Mouse (Mus musculus) lung, postnatal 0 days (tissue): Measurements from ENCODE around the gene Rnf157. TPM values are rescaled to one million over a fixed set of nuclear protein-coding genes. Genes with fewer than 3 reads are reported as not detected.
A peak's percentile ranks its signal among the peaks of the same experiment; 100 is the strongest.

ENCODE experiments used
- ATAC-seq: fragments of 200-750 bp; cut with Nextera tagmentation; 2 replicates; pipeline ENCODE4 v1.8.0; 2017; ENCODE audit warnings: moderate library complexity
- DNase-seq: peaks from one replicate; pipeline ENCODE4 v3.0.0-alpha.2; 2016; ENCODE audit warnings: low spot score
- H3K27ac ChIP-seq: fragments of 300-500 bp; sonication (generic); 2 replicates; pipeline ENCODE4 v1.5.1; 2014; ENCODE audit warnings: antibody characterized with exemption, mild to moderate bottlenecking, low read length, mixed read lengths
- H3K27me3 ChIP-seq: fragments of 300-500 bp; sonication (generic); replicated peaks from 2 replicates; pipeline ENCODE4 v1.6.1; 2014; ENCODE audit warnings: low read length, mixed read lengths; ENCODE audit not compliant: insufficient read depth
- H3K36me3 ChIP-seq: fragments of 300-500 bp; sonication (generic); 2 replicates; pipeline ENCODE4 v1.6.1; 2014; ENCODE audit warnings: low read length, mixed read lengths; ENCODE audit not compliant: insufficient read depth
- H3K4me1 ChIP-seq: fragments of 300-500 bp; sonication (generic); 2 replicates; pipeline ENCODE4 v1.6.1; 2014; ENCODE audit warnings: antibody characterized with exemption, low read depth, low read length, mixed read lengths; ENCODE audit not compliant: insufficient read depth
- H3K4me2 ChIP-seq: fragments of 300-500 bp; sonication (generic); replicated peaks from 2 replicates; pipeline ENCODE4 v1.6.1; 2014; ENCODE audit warnings: low read depth, mild to moderate bottlenecking, low read length, moderate library complexity, mixed read lengths
- H3K4me3 ChIP-seq: fragments of 300-500 bp; sonication (generic); 2 replicates; pipeline ENCODE4 v1.5.1; 2014; ENCODE audit warnings: low read depth, low read length
- H3K9ac ChIP-seq: fragments of 300-500 bp; sonication (generic); replicated peaks from 2 replicates; pipeline ENCODE4 v1.6.1; 2014; ENCODE audit warnings: low read depth, mild to moderate bottlenecking
- H3K9me3 ChIP-seq: fragments of 300-500 bp; sonication (generic); 2 replicates; pipeline ENCODE4 v1.6.1; 2016; ENCODE audit warnings: low read length, mixed read lengths
- CTCF ChIP-seq: IDR thresholded peaks from 2 replicates; pipeline ENCODE4 v1.5.1; 2016; ENCODE audit warnings: antibody characterized with exemption, mild to moderate bottlenecking
- EP300 ChIP-seq: IDR thresholded peaks from 2 replicates; pipeline ENCODE4 v1.6.1; 2016; ENCODE audit warnings: antibody characterized with exemption, mild to moderate bottlenecking, control low read depth
- WGBS: fragments of 180-500 bp; shearing (Covaris S2); extraction: QIAGEN DNeasy Blood & Tissue Kit; methylation state at CpG from one replicate; pipeline ENCODE4 v1.1.7; 2014; 5-methylcytosine and 5-hydroxymethylcytosine counted together
- polyA plus RNA-seq: library from polyadenylated mRNA; unstranded; fragments of >200 nt; fragmentation: Nextera tagmentation; extraction: Ambion mirVana; gene quantifications from 2 replicates; pipeline ENCODE4 v1.2.1, GENCODE M21; 2015

Gene Rnf157
- polyA plus RNA-seq, 1 experiment from 2014 or later = 1.4 TPM

GRCm38 (mm10) chr11:116334417-116334782 lies 78.4 kb downstream of the Rnf157 start:
- DNase-seq (no peak), ATAC-seq (no peak)
- H3K27me3 ChIP-seq = peaks cover 12% of the 10 kb centered on the region
- TF ChIP-seq CTCF (no peak), EP300 (no peak)
- no peaks in the 10 kb centered on the region for H3K36me3 ChIP-seq
- H3K4me3 ChIP-seq = peak overlapping the region; percentile 66; the same call in 1 of the 2 replicates
- no peaks in the 10 kb centered on the region for H3K9me3 ChIP-seq
- WGBS = 4% methylated on average over 22 of the region's 26 CpGs
- peak overlapping the region; percentile 100 for H3K4me2 ChIP-seq
- 0 out of 2 replicates have a peak overlapping the region, but pooled peaks have one; percentile 14 for H3K27ac ChIP-seq
- peaks cover 14% of the 10 kb centered on the region; the same call in 1 of the 2 replicates for H3K4me1 ChIP-seq
- H3K9ac ChIP-seq = no peak overlapping the region

- 23% methylated on average over 28 of the region's 31 CpGs for WGBS
Measured at GRCm38 (mm10) chr11:116333526-116334416, 79.1 kb downstream of the Rnf157 start.

GRCm38 (mm10) chr11:116332983-116333270 lies 79.9 kb downstream of the Rnf157 start:
- WGBS = 92% methylated on average over 3 of the region's 3 CpGs
- ATAC-seq = no peak

More at GRCm38 (mm10) chr11:116333526-116334416, 79.1 kb downstream of the Rnf157 start:
- Histone ChIP-seq H3K9me3 (no peaks in the 10 kb centered on the region), H3K4me2 (peak overlapping the region; percentile 100), H3K27ac (no peak overlapping the region), H3K36me3 (no peaks in the 10 kb centered on the region), H3K4me1 (peaks cover 16% of the 10 kb centered on the region; the same call in 1 of the 2 replicates), H3K9ac (no peak overlapping the region), H3K27me3 (peaks cover 12% of the 10 kb centered on the region), H3K4me3 (peak overlapping the region; percentile 66; the same call in 1 of the 2 replicates)
- DNase-seq (no peak), ATAC-seq (no peak)
- TF ChIP-seq CTCF = no peak
- no peak for TF ChIP-seq EP300

GRCm38 (mm10) chr11:116332232-116332982 lies 80.4 kb downstream of the Rnf157 start:
- TF ChIP-seq EP300 (no peak), CTCF (no peak)
- peaks cover 12% of the 10 kb centered on the region for H3K27me3 ChIP-seq
- no peak overlapping the region for H3K4me3 ChIP-seq
- 49% methylated on average over 14 of the region's 19 CpGs for WGBS
- H3K9me3 ChIP-seq = no peaks in the 10 kb centered on the region
- ATAC-seq (no peak), DNase-seq (no peak)
- no peak overlapping the region for H3K27ac ChIP-seq
- no peak overlapping the region for H3K9ac ChIP-seq
- no peak overlapping the region for H3K4me2 ChIP-seq
- no peaks in the 10 kb centered on the region for H3K36me3 ChIP-seq
- H3K4me1 ChIP-seq = peaks cover 16% of the 10 kb centered on the region; the same call in 1 of the 2 replicates

More at GRCm38 (mm10) chr11:116332983-116333270, 79.9 kb downstream of the Rnf157 start:
- TF ChIP-seq EP300 = no peak
- no peak for TF ChIP-seq CTCF
- peaks cover 16% of the 10 kb centered on the region; the same call in 1 of the 2 replicates for H3K4me1 ChIP-seq
- peaks cover 12% of the 10 kb centered on the region for H3K27me3 ChIP-seq
- H3K9me3 ChIP-seq = no peaks in the 10 kb centered on the region
- no peak overlapping the region for H3K9ac ChIP-seq
- no peak overlapping the region for H3K4me2 ChIP-seq
- H3K36me3 ChIP-seq = no peaks in the 10 kb centered on the region
- no peak overlapping the region for H3K27ac ChIP-seq
- H3K4me3 ChIP-seq = no peak overlapping the region
- DNase-seq = no peak

GRCm38 (mm10) chr11:116330211-116330518 lies 82.7 kb downstream of the Rnf157 start:
- H3K9ac ChIP-seq = no peak overlapping the region
- WGBS = 47% methylated on average over 6 of the region's 7 CpGs
- TF ChIP-seq CTCF = no peak
- TF ChIP-seq EP300 = no peak

More at GRCm38 (mm10) chr11:116330211-116330518, 82.7 kb downstream of the Rnf157 start:
- Histone ChIP-seq H3K27ac (no peak overlapping the region), H3K27me3 (peaks cover 12% of the 10 kb centered on the region), H3K4me3 (no peak overlapping the region), H3K4me2 (no peak overlapping the region), H3K9me3 (no peaks in the 10 kb centered on the region), H3K4me1 (peaks cover 11% of the 10 kb centered on the region; the same call in 1 of the 2 replicates), H3K36me3 (no peaks in the 10 kb centered on the region)
- no peak for DNase-seq
- ATAC-seq = peak; percentile 5; the same call in 1 of the 2 replicates
